ENCODE assay signal across 31 mouse cellular contexts in genomic region chr6:48804346-48804745, GRCm38 (mm10). TPM values are rescaled to one million over a fixed set of nuclear protein-coding genes. Genes with fewer than 3 reads are reported as not detected.
DNase-seq lines count a peak whose midpoint lies in the region; ATAC-seq lines count a peak whose summit lies in the region.
"Had no signal": no experiment of that assay in that cellular context is flagged by ENCODE, and none has a peak within 500 bp of the region (broad histone marks: within the 10 kb centered on the region; RNA-seq: fewer than 3 reads in every experiment).

No protein-coding gene starts in this region.

- H3K4me2 ChIP-seq in kidney, embryonic 16.5 days (replicated peaks; ENCODE audit: low read depth, low read length) = no peak overlapping the region
- H3K4me2 ChIP-seq in intestine, embryonic 15.5 days (replicated peaks) = no peak overlapping the region
- H3K4me2 ChIP-seq: forebrain, embryonic 13.5 days; heart, embryonic 12.5 days; heart, embryonic 15.5 days; hindbrain, embryonic 14.5 days had no signal

- no peak overlapping the region for H3K4me3 ChIP-seq in kidney, embryonic 16.5 days (ENCODE audit: low read length)
- H3K4me3 ChIP-seq in intestine, embryonic 15.5 days (replicated peaks) = no peak overlapping the region
- H3K4me3 ChIP-seq: forebrain, embryonic 10.5 days; forebrain, embryonic 13.5 days; heart, embryonic 12.5 days; heart, embryonic 15.5 days had no signal

- no peak overlapping the region for H3K27ac ChIP-seq in kidney, embryonic 16.5 days (ENCODE audit: low read length)
- no peak overlapping the region for H3K27ac ChIP-seq in intestine, embryonic 15.5 days
- H3K27ac ChIP-seq: forebrain, embryonic 10.5 days; forebrain, embryonic 13.5 days; heart, embryonic 15.5 days; hindbrain, embryonic 14.5 days had no signal

- DNase-seq in kidney, adult 18-20 months = peak; percentile 38
- peak; percentile 56 to 70 for DNase-seq in kidney, adult 8-10 months
- peak; percentile 80 for DNase-seq in kidney, adult 9 months
- peak; percentile 58 to 78 for DNase-seq in kidney, postnatal 25 days
- DNase-seq in adrenal gland, postnatal 36 days = no peak
- DNase-seq in embryo, embryonic 10 days (ENCODE audit: low spot score) = no peak
- DNase-seq: adrenal gland, adult 2 months; adrenal gland, postnatal 14 days; cerebellum, adult 11-12 months; cerebellum, adult 8-10 months; cerebellum, postnatal 10 days; cerebellum, postnatal 36 days; gastrocnemius, postnatal 10 days; gastrocnemius, postnatal 36 days; heart, postnatal 10 days; heart, postnatal 4 days had no signal

- peaks cover 5% of the 10 kb centered on the region; the same call in 1 of the 2 replicates for H3K9me3 ChIP-seq in kidney, embryonic 16.5 days (ENCODE audit: low read length)
- no peaks in the 10 kb centered on the region for H3K9me3 ChIP-seq in intestine, embryonic 15.5 days
- H3K9me3 ChIP-seq: forebrain, embryonic 13.5 days; heart, embryonic 15.5 days had no signal

- ATAC-seq in kidney, embryonic 16.5 days (ENCODE audit: low FRiP score, low TSS enrichment) = no peak
- no peak for ATAC-seq in intestine, embryonic 15.5 days
- ATAC-seq: CD4-positive, CD25-positive, alpha-beta regulatory T cell, adult 4 months; forebrain, embryonic 13.5 days; forebrain, embryonic 16.5 days had no signal

- no peak overlapping the region for H3K9ac ChIP-seq in kidney, embryonic 16.5 days (replicated peaks; ENCODE audit: low read length)
- H3K9ac ChIP-seq in intestine, embryonic 15.5 days = no peak overlapping the region
- H3K9ac ChIP-seq: forebrain, embryonic 13.5 days; heart, embryonic 12.5 days; heart, embryonic 15.5 days; hindbrain, embryonic 14.5 days had no signal

- H3K36me3 ChIP-seq in kidney, embryonic 16.5 days (ENCODE audit: insufficient read depth, low read length) = no peaks in the 10 kb centered on the region
- H3K36me3 ChIP-seq in intestine, embryonic 15.5 days = no peaks in the 10 kb centered on the region
- H3K36me3 ChIP-seq: forebrain, embryonic 10.5 days; heart, embryonic 12.5 days; heart, embryonic 15.5 days had no signal

- no peaks in the 10 kb centered on the region for H3K27me3 ChIP-seq in kidney, embryonic 16.5 days (ENCODE audit: insufficient read depth, low read length)
- no peaks in the 10 kb centered on the region for H3K27me3 ChIP-seq in intestine, embryonic 15.5 days (replicated peaks)
- H3K27me3 ChIP-seq: forebrain, embryonic 13.5 days; heart, embryonic 12.5 days; heart, embryonic 15.5 days had no signal

- 81% methylated on average over 5 of the region's 5 CpGs for WGBS in kidney, embryonic 16.5 days
- 83% methylated on average over 5 of the region's 5 CpGs for WGBS in intestine, embryonic 15.5 days

- H3K4me1 ChIP-seq in kidney, embryonic 16.5 days (ENCODE audit: insufficient read depth, low read length) = no peaks in the 10 kb centered on the region
- no peaks in the 10 kb centered on the region for H3K4me1 ChIP-seq in intestine, embryonic 15.5 days (replicated peaks)
- H3K4me1 ChIP-seq: forebrain, embryonic 10.5 days; forebrain, embryonic 13.5 days; heart, embryonic 12.5 days; heart, embryonic 15.5 days had no signal

RNA-seq across cellular contexts. Expression of gene Gimap3, which starts 33.7 kb away (rescaled TPM):
- polyA plus RNA-seq in kidney, embryonic 16.5 days (2015; fragmentation: Nextera tagmentation; extraction: Ambion mirVana) = 0.19 TPM in 1 of 2 replicates, not detected in the other
- 0.15 and 0.20 TPM in 2 replicates for polyA plus RNA-seq in intestine, embryonic 15.5 days (2015; fragmentation: Nextera tagmentation; extraction: Ambion mirVana)
- 1 to 10 TPM; 2.9 to 8.5 TPM for total RNA-seq in adrenal gland, postnatal 36 days (2021)
- total RNA-seq: gastrocnemius, postnatal 36 days; granulocyte monocyte progenitor cell, adult 5-6 weeks; MEL had no signal
- polyA plus RNA-seq: brain, embryonic 14.5 days; C2C12; embryonic facial prominence, embryonic 11.5 days; embryonic facial prominence, embryonic 14.5 days; forebrain, embryonic 10.5 days; forebrain, embryonic 13.5 days; forebrain, embryonic 16.5 days; heart, embryonic 12.5 days; heart, embryonic 15.5 days; hindbrain, embryonic 14.5 days had no signal

RNA-seq across cellular contexts. Expression of gene Tmem176a, which starts 36.4 kb away (rescaled TPM):
- 194 and 227 TPM in 2 replicates for polyA plus RNA-seq in kidney, embryonic 16.5 days (2015; fragmentation: Nextera tagmentation; extraction: Ambion mirVana)
- 140 and 159 TPM in 2 replicates for polyA plus RNA-seq in intestine, embryonic 15.5 days (2015; fragmentation: Nextera tagmentation; extraction: Ambion mirVana)
- total RNA-seq in adrenal gland, postnatal 36 days (2021) = 100 to 1,000 TPM; 293 to 327 TPM

RNA-seq across cellular contexts. Expression of gene Tmem176b, which starts 37.0 kb away (rescaled TPM):
- 479 and 496 TPM in 2 replicates for polyA plus RNA-seq in kidney, embryonic 16.5 days (2015; fragmentation: Nextera tagmentation; extraction: Ambion mirVana)
- 341 and 366 TPM in 2 replicates for polyA plus RNA-seq in intestine, embryonic 15.5 days (2015; fragmentation: Nextera tagmentation; extraction: Ambion mirVana)
- 100 to 1,000 TPM; 506 to 589 TPM for total RNA-seq in adrenal gland, postnatal 36 days (2021)

RNA-seq across cellular contexts. Expression of gene Gimap5, which starts 58.3 kb away (rescaled TPM):
- polyA plus RNA-seq in kidney, embryonic 16.5 days (2015; fragmentation: Nextera tagmentation; extraction: Ambion mirVana) = 18.0 and 19.9 TPM in 2 replicates
- polyA plus RNA-seq in intestine, embryonic 15.5 days (2015; fragmentation: Nextera tagmentation; extraction: Ambion mirVana) = 10.5 and 10.9 TPM in 2 replicates
- 10 to 100 TPM; 13.3 to 18.2 TPM for total RNA-seq in adrenal gland, postnatal 36 days (2021)
- total RNA-seq: MEL had no signal
- polyA plus RNA-seq: C2C12 had no signal

Comparison
In these comparisons a context has a peak if more than half of its experiments do, and no peak if none do; other contexts are left out.
1. DNase-seq: peak in kidney, adult 18-20 months (single experiment), kidney, adult 8-10 months (2 of 2), kidney, adult 9 months (single experiment) and kidney, postnatal 25 days (2 of 2); none in adrenal gland, postnatal 36 days (0 of 2) and embryo, embryonic 10 days (single experiment).